Mouse (Mus musculus): ENCODE results near the gene Tmtc2.

GRCm38 (mm10) chr10:105548040-105548439 lies 26.2 kb downstream of the Tmtc2 start:
- TF ChIP-seq CTCF (IDR thresholded peaks at IDR 0.05; ENCODE audit: low read depth, low read length): no peak
- no peak for TF ChIP-seq POLR2A (IDR thresholded peaks at IDR 0.05; ENCODE audit: insufficient read depth, low read length)
- no peak for TF ChIP-seq EP300 (IDR thresholded peaks at IDR 0.05; ENCODE audit: insufficient read depth, low read depth, low read length)

Data from ES-Bruce4 (cell line).